Mouse (Mus musculus): ENCODE data around the gene Chmp5. TPM values are rescaled to one million over a fixed set of nuclear protein-coding genes. Genes with fewer than 3 reads are reported as not detected.

Gene Chmp5
- 118 and 125 TPM in 2 replicates for polyA plus RNA-seq (2012; rRNA removed)

GRCm38 (mm10) chr4:40948160-40948708 is at the start of gene Chmp5, which contains the start of gene Bag1:
Gene Chmp5, plus strand, starts transcription at chr4:40948407.
Gene Bag1, minus strand, starts transcription at chr4:40948294.
- peak; percentile 99 for DNase-seq
- WGBS: under 1% methylated on average over 41 of the region's 50 CpGs
- H3K4me1 ChIP-seq (ENCODE audit: control insufficient read depth, insufficient read depth, low read length): no peaks in the 10 kb centered on the region

GRCm38 (mm10) chr4:40898476-40899044 is 49.6 kb upstream of the Chmp5 start:
- DNase-seq: no peak
- Histone ChIP-seq H3K4me1 (ENCODE audit: control insufficient read depth, insufficient read depth, low read length) (no peaks in the 10 kb centered on the region), H3K4me3 (replicated peaks; ENCODE audit: insufficient read depth, low read depth, low read length) (no peak overlapping the region), H3K27me3 (ENCODE audit: control insufficient read depth, insufficient read depth, low read length) (no peaks in the 10 kb centered on the region), H3K27ac (ENCODE audit: insufficient read depth, low read length) (no peak overlapping the region)
- WGBS: 84% methylated on average over 6 of the region's 6 CpGs
- TF ChIP-seq POLR2A (IDR thresholded peaks at IDR 0.05; ENCODE audit: borderline replicate concordance, insufficient read depth, low read length): no peak
- TF ChIP-seq CTCF (IDR thresholded peaks at IDR 0.05; ENCODE audit: borderline replicate concordance, insufficient read depth, low read depth, low read length): no peak

More at GRCm38 (mm10) chr4:40948160-40948708, at the start of gene Chmp5, which contains the start of gene Bag1:
- TF ChIP-seq POLR2A (IDR thresholded peaks at IDR 0.05; ENCODE audit: borderline replicate concordance, insufficient read depth, low read length): peak; percentile 76
- no peak for TF ChIP-seq CTCF (IDR thresholded peaks at IDR 0.05; ENCODE audit: borderline replicate concordance, insufficient read depth, low read depth, low read length)
- H3K4me3 ChIP-seq (replicated peaks; ENCODE audit: insufficient read depth, low read depth, low read length): peak within 1 kb of the TSS; percentile 95
- no peaks in the 10 kb centered on the region for H3K27me3 ChIP-seq (ENCODE audit: control insufficient read depth, insufficient read depth, low read length)
- peak within 1 kb of the TSS; percentile 56 for H3K27ac ChIP-seq (ENCODE audit: insufficient read depth, low read length)

DNA sequence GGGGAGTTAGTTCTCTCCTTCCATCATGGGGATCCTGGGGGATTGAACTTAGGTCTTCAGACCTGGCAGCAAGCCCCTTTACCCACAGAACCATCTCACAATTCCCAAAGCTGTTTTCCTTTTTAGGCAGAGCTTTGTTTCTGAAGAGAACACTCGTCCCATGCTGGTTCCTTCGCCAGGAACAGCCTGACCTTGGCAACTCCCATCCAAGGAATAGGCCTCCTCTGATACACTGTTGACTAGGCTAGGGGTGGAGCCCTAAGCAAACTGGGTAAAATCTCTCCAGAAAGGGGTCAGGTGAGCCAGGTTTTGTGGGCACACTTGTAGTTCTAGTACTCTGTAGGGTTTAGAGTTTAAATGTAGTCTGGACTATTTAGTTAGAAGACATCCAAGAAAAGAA is 48.9 kb upstream of the Chmp5 start:
- no peaks in the 10 kb centered on the region for H3K4me1 ChIP-seq (ENCODE audit: control insufficient read depth, insufficient read depth, low read length)
- H3K27me3 ChIP-seq (ENCODE audit: control insufficient read depth, insufficient read depth, low read length): no peaks in the 10 kb centered on the region
- DNase-seq: no peak
- H3K27ac ChIP-seq (ENCODE audit: insufficient read depth, low read length): no peak overlapping the region
- no peak overlapping the region for H3K4me3 ChIP-seq (replicated peaks; ENCODE audit: insufficient read depth, low read depth, low read length)
- 50% methylated on average over 2 of the region's 2 CpGs for WGBS
- no peak for TF ChIP-seq CTCF (IDR thresholded peaks at IDR 0.05; ENCODE audit: borderline replicate concordance, insufficient read depth, low read depth, low read length)
- TF ChIP-seq POLR2A (IDR thresholded peaks at IDR 0.05; ENCODE audit: borderline replicate concordance, insufficient read depth, low read length): no peak

- TF ChIP-seq POLR2A (IDR thresholded peaks at IDR 0.05; ENCODE audit: borderline replicate concordance, insufficient read depth, low read length): no peak
- TF ChIP-seq CTCF (IDR thresholded peaks at IDR 0.05; ENCODE audit: borderline replicate concordance, insufficient read depth, low read depth, low read length): no peak
- DNase-seq: no peak
- Histone ChIP-seq H3K27ac (ENCODE audit: insufficient read depth, low read length) (no peak overlapping the region), H3K4me1 (ENCODE audit: control insufficient read depth, insufficient read depth, low read length) (no peaks in the 10 kb centered on the region), H3K27me3 (ENCODE audit: control insufficient read depth, insufficient read depth, low read length) (no peaks in the 10 kb centered on the region), H3K4me3 (replicated peaks; ENCODE audit: insufficient read depth, low read depth, low read length) (no peak overlapping the region)
- WGBS: 97% methylated on average over 3 of the region's 3 CpGs
These were observed 48.1 kb upstream of the Chmp5 start for GRCm38 (mm10) chr4:40900071-40900470.

GRCm38 (mm10) chr4:40900612-40901011 is 47.6 kb upstream of the Chmp5 start:
- WGBS: 88% methylated on average over 4 of the region's 4 CpGs
- TF ChIP-seq CTCF (IDR thresholded peaks at IDR 0.05; ENCODE audit: borderline replicate concordance, insufficient read depth, low read depth, low read length) (no peak), POLR2A (IDR thresholded peaks at IDR 0.05; ENCODE audit: borderline replicate concordance, insufficient read depth, low read length) (no peak)
- DNase-seq: no peak
- Histone ChIP-seq H3K27ac (ENCODE audit: insufficient read depth, low read length) (no peak overlapping the region), H3K4me1 (ENCODE audit: control insufficient read depth, insufficient read depth, low read length) (no peaks in the 10 kb centered on the region), H3K27me3 (ENCODE audit: control insufficient read depth, insufficient read depth, low read length) (no peaks in the 10 kb centered on the region), H3K4me3 (replicated peaks; ENCODE audit: insufficient read depth, low read depth, low read length) (no peak overlapping the region)

DNA sequence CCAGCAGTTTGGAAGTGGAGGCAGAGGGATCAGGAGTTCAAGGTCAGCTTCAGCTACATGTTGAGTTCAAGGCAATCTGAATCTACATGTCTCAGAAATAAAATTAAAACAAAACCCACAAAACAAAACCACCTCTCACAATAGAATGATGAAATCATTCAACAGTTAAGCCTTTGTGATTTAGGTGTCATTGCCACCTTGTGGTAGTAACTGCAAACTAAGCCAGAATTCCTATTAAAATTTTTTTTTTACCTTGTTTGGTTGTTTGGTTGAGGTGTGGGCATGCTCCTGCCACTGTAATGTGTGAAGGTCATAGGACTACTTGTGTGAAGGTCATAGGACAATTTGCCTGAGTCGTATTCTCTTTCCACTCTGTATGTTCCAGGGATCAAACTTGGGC is 41.9 kb upstream of the Chmp5 start:
- peak; percentile 26; the same call in 1 of the 2 replicates for TF ChIP-seq CTCF (IDR thresholded peaks at IDR 0.05; ENCODE audit: borderline replicate concordance, insufficient read depth, low read depth, low read length)
- no peak for TF ChIP-seq POLR2A (IDR thresholded peaks at IDR 0.05; ENCODE audit: borderline replicate concordance, insufficient read depth, low read length)
- Histone ChIP-seq H3K27me3 (ENCODE audit: control insufficient read depth, insufficient read depth, low read length) (no peaks in the 10 kb centered on the region), H3K27ac (ENCODE audit: insufficient read depth, low read length) (no peak overlapping the region), H3K4me1 (ENCODE audit: control insufficient read depth, insufficient read depth, low read length) (no peaks in the 10 kb centered on the region; the same call in 1 of the 2 replicates), H3K4me3 (replicated peaks; ENCODE audit: insufficient read depth, low read depth, low read length) (no peak overlapping the region)
- peak in 1 of 2 experiments; percentile 8 for DNase-seq
- 61% methylated on average over 1 of the region's 1 CpGs for WGBS

DNA sequence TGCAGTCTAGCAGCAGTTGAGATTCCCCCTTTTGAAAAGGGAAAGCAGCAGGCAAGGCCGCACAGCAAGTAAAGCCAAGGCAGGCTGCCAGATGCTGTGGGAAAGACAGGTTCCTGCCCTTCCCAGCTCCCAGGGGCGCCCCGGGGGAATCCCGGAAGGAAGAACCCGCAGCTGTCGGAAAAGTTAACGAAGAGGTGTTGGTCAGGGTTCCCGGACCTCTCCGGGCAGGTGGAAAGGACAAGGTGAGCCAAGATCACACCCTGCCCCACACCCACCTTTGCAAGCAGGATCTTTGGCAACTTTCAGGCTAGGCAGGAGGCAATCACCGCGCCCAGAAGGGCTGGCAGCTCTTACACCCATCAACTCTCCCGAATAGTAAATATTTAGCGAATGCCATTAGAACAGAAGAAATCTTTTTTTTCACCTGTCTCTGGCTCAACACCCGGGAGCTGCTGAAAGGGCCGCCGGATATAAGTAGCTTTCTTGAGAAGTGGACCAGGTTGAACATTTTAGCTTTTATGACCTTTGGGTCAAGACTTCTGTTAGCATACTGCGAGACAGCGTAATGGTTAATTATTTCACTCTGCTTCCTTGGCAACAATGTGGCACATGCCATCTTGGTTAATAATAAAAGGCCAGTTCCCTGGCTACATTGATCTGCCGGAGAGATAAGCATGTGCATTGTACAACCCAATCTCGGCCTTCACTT is 39.8 kb upstream of the Chmp5 start:
- H3K4me3 ChIP-seq (replicated peaks; ENCODE audit: insufficient read depth, low read depth, low read length): no peak overlapping the region
- H3K4me1 ChIP-seq (ENCODE audit: control insufficient read depth, insufficient read depth, low read length): no peaks in the 10 kb centered on the region; the same call in 1 of the 2 replicates
- TF ChIP-seq POLR2A (IDR thresholded peaks at IDR 0.05; ENCODE audit: borderline replicate concordance, insufficient read depth, low read length) (no peak), CTCF (IDR thresholded peaks at IDR 0.05; ENCODE audit: borderline replicate concordance, insufficient read depth, low read depth, low read length) (no peak)
- no peaks in the 10 kb centered on the region for H3K27me3 ChIP-seq (ENCODE audit: control insufficient read depth, insufficient read depth, low read length)
- DNase-seq: peak; percentile 17 to 24
- no peak overlapping the region for H3K27ac ChIP-seq (ENCODE audit: insufficient read depth, low read length)
- 15% methylated on average over 20 of the region's 20 CpGs for WGBS
